Mouse (Mus musculus) spleen, adult 2 months (tissue): Measurements from ENCODE around the gene Tspan32. TPM values are rescaled to one million over a fixed set of nuclear protein-coding genes. Genes with fewer than 3 reads are reported as not detected.

Source experiments
- DNase-seq, 2 experiments: peaks; one replicate each; pipeline versions ENCODE4 v3.0.0 to v3.0.0-alpha.2; 2012 to 2021; ENCODE audit warnings: low spot score in 2 of 2, low read depth in 1 of 2
- H3K27ac ChIP-seq: fragments of 200-500 bp; 2 replicates; pipeline ENCODE4 v1.5.1; 2012; ENCODE audit warnings: low read length, inconsistent platforms; ENCODE audit not compliant: insufficient read depth
- H3K27me3 ChIP-seq: fragments of 200-500 bp; 2 replicates; pipeline ENCODE4 v1.6.1; 2012; ENCODE audit warnings: mild to moderate bottlenecking, moderate library complexity, low read length, inconsistent platforms; ENCODE audit not compliant: control insufficient read depth, insufficient read depth
- H3K36me3 ChIP-seq: fragments of 200-500 bp; 2 replicates; pipeline ENCODE4 v1.6.1; 2012; ENCODE audit warnings: mild to moderate bottlenecking, low read length, inconsistent platforms; ENCODE audit not compliant: control insufficient read depth, insufficient read depth
- H3K4me1 ChIP-seq: fragments of 200-500 bp; 2 replicates; pipeline ENCODE4 v1.6.1; 2011; ENCODE audit warnings: inconsistent platforms; ENCODE audit not compliant: control insufficient read depth, insufficient read depth, insufficient read length
- H3K4me3 ChIP-seq: fragments of 200-500 bp; 2 replicates; pipeline ENCODE4 v1.5.1; 2011; ENCODE audit warnings: mild to moderate bottlenecking, inconsistent platforms; ENCODE audit not compliant: insufficient read depth, insufficient read length; ENCODE audit errors: extremely low read depth
- CTCF ChIP-seq: fragments of 200-500 bp; IDR thresholded peaks from 2 replicates; pipeline ENCODE4 v1.5.1; 2011; ENCODE audit warnings: mild to moderate bottlenecking, inconsistent platforms; ENCODE audit not compliant: insufficient read depth, insufficient read length, insufficient replicate concordance; ENCODE audit errors: extremely low read depth
- POLR2A ChIP-seq: fragments of 200-500 bp; IDR thresholded peaks from 2 replicates; pipeline ENCODE4 v1.6.1; 2011; ENCODE audit warnings: low read depth, low read length, inconsistent platforms
- WGBS: fragments of 180-500 bp; shearing (Covaris S2); methylation state at CpG from one replicate; pipeline ENCODE4 v1.1.7; 2018; 5-methylcytosine and 5-hydroxymethylcytosine counted together
- polyA plus RNA-seq: library from polyadenylated mRNA; depleted of rRNA; stranded (reverse); fragments of >200 nt; gene quantifications from 2 replicates; pipeline ENCODE4 v1.2.3, GENCODE M21; 2012

Gene Tspan32
- polyA plus RNA-seq, 1 experiment = 89.4 TPM

DNA sequence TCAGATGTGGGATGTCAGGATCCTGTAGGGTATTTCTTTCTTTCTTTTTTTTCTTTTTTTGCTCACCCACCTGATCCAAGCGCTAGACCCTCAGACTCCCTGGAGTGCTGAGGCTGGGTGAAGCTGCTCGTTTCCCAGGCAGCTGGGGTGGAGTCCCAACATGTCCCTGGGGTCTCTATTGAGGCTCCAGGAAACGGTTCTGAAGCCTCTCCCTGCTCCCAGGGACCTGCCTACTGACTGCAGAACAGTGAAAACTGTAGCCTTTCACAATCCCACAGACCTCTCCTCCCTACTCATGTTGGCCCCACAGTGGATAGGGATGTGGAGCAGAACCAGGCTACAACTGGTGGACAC lies 49.7 kb downstream of the Tspan32 start:
- no peak overlapping the region for H3K27ac ChIP-seq
- TF ChIP-seq POLR2A (no peak), CTCF (no peak)
- H3K36me3 ChIP-seq = no peaks in the 10 kb centered on the region
- peaks cover 51% of the 10 kb centered on the region; the same call in 1 of the 2 replicates for H3K4me1 ChIP-seq
- no peaks in the 10 kb centered on the region for H3K27me3 ChIP-seq
- 0 out of 2 replicates have a peak overlapping the region, but pooled peaks have one; percentile 63 for H3K4me3 ChIP-seq
- DNase-seq = no peak
- WGBS = 35% methylated on average over 3 of the region's 3 CpGs

DNA sequence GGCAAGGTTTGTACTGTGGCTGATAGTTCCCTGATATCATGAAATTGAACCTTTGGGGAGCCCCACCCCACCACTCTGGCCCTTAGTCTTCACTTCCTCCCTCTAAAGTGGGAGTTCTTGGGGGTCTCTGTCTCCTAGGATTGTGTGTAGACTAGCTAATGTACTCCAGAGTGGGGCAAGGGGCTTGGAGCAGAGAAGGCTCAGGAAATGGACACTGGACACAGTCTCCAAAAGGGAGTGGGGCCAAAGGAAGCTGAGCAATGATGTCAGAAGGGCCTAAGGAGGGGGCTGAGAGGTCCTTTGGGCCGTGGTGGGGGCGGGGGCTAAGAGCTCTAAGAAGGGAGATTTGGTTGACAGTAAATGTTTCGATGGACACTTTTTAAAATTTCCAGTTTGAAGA lies 50.2 kb downstream of the Tspan32 start:
- Histone ChIP-seq H3K36me3 (no peaks in the 10 kb centered on the region), H3K27me3 (no peaks in the 10 kb centered on the region), H3K4me3 (no peak overlapping the region; the same call in 1 of the 2 replicates), H3K27ac (no peak overlapping the region), H3K4me1 (peaks cover 51% of the 10 kb centered on the region; the same call in 1 of the 2 replicates)
- WGBS = 58% methylated on average over 3 of the region's 3 CpGs
- no peak for DNase-seq
- TF ChIP-seq POLR2A (no peak), CTCF (no peak)

DNA sequence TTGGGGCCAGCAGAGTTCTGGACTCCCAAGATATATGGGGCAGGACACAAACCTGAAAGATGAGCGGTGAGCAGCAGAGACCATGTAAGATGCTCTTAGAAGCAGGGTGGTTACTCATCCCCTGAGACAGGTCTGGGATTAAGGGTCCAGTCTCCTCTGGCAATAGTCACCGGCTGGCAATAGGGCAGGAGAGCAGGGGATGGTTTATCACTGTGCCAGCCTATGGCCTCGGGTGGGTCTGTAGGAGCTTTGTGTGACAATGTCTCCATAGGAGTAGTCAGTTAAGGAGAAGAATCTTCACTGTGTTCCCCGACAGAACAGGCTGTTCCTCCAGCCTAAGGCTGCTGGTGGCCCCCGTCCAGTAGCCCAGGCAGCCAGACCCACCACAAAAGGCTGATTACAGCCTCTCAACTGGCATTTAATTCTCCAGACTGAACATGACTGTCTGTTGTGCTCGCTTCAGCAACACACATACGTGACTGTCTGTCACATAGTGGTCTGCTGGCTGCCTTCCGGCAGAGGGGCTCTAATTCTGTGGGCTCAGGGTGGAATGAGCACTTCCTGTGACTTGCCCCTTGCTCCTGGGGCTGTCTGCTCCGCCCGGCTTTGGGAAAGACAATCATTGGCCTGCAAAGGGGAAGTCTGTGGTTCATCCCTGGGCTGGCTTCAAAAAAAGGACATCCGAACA lies 50.8 kb downstream of the Tspan32 start:
- Histone ChIP-seq H3K4me1 (peaks cover 47% of the 10 kb centered on the region; the same call in 1 of the 2 replicates), H3K27ac (no peak overlapping the region), H3K36me3 (no peaks in the 10 kb centered on the region), H3K27me3 (no peaks in the 10 kb centered on the region), H3K4me3 (no peak overlapping the region)
- TF ChIP-seq POLR2A (no peak), CTCF (no peak)
- 41% methylated on average over 11 of the region's 11 CpGs for WGBS
- no peak for DNase-seq

DNA sequence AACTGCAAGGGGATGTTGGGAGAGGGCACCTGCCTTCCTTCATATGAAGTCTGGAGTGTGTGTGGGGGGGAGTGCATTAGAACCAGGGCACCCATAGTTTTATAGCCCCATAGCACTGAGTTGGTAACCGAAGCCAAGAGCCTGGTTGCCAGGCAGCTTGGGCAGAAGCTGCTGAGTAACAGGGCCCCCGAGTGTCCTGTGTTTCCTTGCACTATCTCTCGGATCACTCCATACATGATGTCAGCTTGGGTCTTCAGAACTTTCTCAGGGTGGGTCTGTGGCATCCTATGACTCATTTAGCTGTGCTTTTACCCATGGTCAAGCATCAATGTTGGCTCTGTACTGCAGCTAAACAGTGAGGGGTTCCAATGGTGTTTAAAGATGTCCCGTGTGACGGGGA lies 52.2 kb downstream of the Tspan32 start:
- H3K4me3 ChIP-seq = no peak overlapping the region
- no peak overlapping the region for H3K27ac ChIP-seq

DNA sequence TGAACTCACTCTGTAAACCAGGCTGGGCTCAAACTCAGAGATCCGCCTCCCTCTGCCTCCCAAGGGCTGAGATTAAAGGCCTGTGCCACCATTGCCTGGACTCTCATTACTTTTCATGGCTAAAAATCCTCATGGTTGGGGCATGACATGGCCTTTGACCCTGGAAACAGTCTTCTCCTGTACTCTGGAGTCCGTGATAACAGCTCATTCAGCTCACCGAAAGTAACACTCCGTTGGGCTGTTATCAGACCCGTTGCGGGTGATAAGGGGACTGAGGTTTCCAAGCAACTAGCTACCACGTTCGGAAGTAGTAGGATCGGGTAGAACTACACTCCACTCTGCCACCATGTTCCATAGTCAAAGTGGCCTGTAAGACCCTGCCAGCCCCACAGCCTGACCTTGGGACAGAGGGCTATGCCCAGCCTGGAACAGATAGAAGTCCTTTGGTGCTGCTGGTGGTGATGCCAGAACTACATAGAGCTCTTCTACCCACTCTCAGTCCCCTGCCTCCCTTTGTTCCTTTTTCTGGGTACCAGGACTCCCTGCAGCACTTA lies 52.9 kb downstream of the Tspan32 start:
- peaks cover 47% of the 10 kb centered on the region; the same call in 1 of the 2 replicates for H3K4me1 ChIP-seq
- no peaks in the 10 kb centered on the region for H3K27me3 ChIP-seq
- TF ChIP-seq POLR2A (no peak), CTCF (no peak)
- no peak for DNase-seq
- H3K4me3 ChIP-seq = no peak overlapping the region
- peak overlapping the region; percentile 53 for H3K27ac ChIP-seq
- 59% methylated on average over 9 of the region's 9 CpGs for WGBS
- H3K36me3 ChIP-seq = 0 out of 2 replicates have a peak, but pooled peaks cover 4% of the 10 kb centered on the region

More for the DNA sequence above, 52.2 kb downstream of the Tspan32 start:
- TF ChIP-seq POLR2A = no peak
- no peak for TF ChIP-seq CTCF
- H3K27me3 ChIP-seq = no peaks in the 10 kb centered on the region
- WGBS = 61% methylated on average over 5 of the region's 5 CpGs
- DNase-seq = no peak
- peaks cover 47% of the 10 kb centered on the region; the same call in 1 of the 2 replicates for H3K4me1 ChIP-seq
- 0 out of 2 replicates have a peak, but pooled peaks cover 2% of the 10 kb centered on the region for H3K36me3 ChIP-seq

DNA sequence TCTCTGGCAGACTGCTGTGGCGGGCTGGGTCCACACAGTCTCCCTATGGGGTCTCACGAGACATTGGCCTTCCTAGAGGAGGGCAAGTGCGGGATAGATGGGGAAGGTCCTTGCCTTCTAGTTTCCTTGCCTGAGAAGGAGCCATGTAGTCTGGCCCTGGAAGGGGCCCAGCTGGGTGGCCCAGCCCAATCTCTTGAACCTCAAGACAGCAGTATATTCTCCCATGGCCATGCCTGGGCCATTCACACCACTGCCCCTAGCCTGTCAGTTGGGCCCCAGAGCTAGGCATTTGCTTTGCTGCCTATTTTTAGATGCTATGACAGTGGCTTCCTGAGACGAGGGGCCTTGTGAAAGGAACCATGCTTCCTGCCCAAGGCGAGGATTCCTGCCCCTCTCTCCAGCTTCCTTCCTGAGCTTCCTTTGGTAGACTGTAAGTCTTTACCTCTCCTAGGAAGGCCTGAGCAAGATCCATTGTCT lies 53.4 kb downstream of the Tspan32 start:
- 25% methylated on average over 5 of the region's 5 CpGs for WGBS
- H3K4me1 ChIP-seq = peaks cover 47% of the 10 kb centered on the region; the same call in 1 of the 2 replicates

More for the DNA sequence above, 53.4 kb downstream of the Tspan32 start:
- DNase-seq = no peak
- Histone ChIP-seq H3K27ac (peak overlapping the region; percentile 53), H3K4me3 (no peak overlapping the region), H3K36me3 (peaks cover 9% of the 10 kb centered on the region; the same call in 1 of the 2 replicates), H3K27me3 (no peaks in the 10 kb centered on the region)
- TF ChIP-seq CTCF (no peak), POLR2A (no peak)
